Mouse (Mus musculus): ENCODE data around the gene Cabin1. TPM values are rescaled to one million over a fixed set of nuclear protein-coding genes. Genes with fewer than 3 reads are reported as not detected.

Gene Cabin1
- polyA plus RNA-seq (2012; rRNA removed) (11.2 and 11.3 TPM in 2 replicates), polyA plus RNA-seq (2014; fragmentation: Nextera tagmentation; extraction: Ambion mirVana) (12.0 and 13.7 TPM in 2 replicates)

DNA sequence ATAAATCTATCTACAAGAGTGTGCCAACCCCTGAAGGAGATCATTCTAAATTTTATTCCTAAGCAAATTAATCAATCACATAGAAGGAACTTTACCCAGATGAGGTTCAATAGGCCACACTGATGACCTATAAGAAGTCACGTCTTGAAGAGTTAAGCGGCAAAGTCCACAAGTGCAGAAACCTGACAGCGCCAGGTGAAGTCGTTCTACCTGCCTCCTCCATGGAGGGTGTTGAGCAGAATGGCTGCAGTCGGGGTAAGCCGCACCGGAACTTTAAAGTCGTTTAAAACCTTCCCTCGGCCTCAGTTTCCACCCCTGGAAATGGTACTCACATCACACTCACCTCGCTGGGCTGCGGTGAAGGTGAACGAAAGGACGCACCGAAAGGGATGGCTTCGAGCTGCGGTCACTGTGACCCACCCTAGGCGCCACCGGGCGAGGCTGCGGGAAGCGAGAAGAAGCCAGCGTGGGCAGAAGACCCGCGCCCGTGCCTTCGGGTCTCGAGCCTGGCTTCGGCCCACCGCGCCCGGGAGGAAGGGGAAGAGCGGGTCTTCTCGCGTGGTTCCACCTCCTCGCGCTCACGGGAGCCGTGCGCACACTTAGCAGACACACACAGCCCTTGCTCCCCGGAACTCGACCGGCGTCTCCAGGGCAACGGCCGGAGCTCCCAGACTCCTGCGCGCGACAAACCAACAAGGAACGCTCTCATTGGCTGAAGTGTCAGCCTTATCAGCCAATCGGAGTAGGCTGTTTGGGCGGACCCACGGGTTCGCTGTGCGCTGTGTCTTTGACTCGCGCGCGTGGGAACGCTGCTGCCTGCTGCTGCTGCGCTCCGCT is at the start of gene Cabin1:
Cabin1 (minus strand) TSS at position 660 of the 837 bp plus-strand sequence.
- Histone ChIP-seq H3K9me3 (ENCODE audit: control insufficient read depth, low read length) (no peaks in the 10 kb centered on the region), H3K4me1 (replicated peaks; ENCODE audit: control insufficient read depth in 2 of 2, insufficient read depth in 2 of 2, low read length in 1 of 2) (peaks cover 8 to 25% of the 10 kb centered on the region in 2 experiments; a peak in 3 of 4 replicates), H3K36me3 (replicated peaks; ENCODE audit: control insufficient read depth, insufficient read depth, low read depth) (peaks cover 6% of the 10 kb centered on the region), H3K9ac (replicated peaks) (peak within 1 kb of the TSS; percentile 85), H3K27ac (peak within 1 kb of the TSS; percentile 96), H3K4me2 (ENCODE audit: low read depth) (peak within 1 kb of the TSS; percentile 93), H3K4me3 (ENCODE audit: insufficient read depth in 1 of 2, low read depth in 2 of 2, low read length in 2 of 2) (peak within 1 kb of the TSS; percentile 84 to 89), H3K27me3 (ENCODE audit: control insufficient read depth, insufficient read depth, low read length) (no peaks in the 10 kb centered on the region)
- ATAC-seq (ENCODE audit: insufficient read depth) (peak; percentile 92), DNase-seq (ENCODE audit: low read depth in 3 of 3, low spot score in 3 of 3) (peak; percentile 98 to 99 (median 98))
- under 1% methylated on average over 61 of the region's 61 CpGs for WGBS (ENCODE audit: insufficient replicate concordance)
- TF ChIP-seq CTCF (IDR thresholded peaks at IDR 0.05; ENCODE audit: low read depth) (0 out of 2 replicates have a peak, but pooled peaks have one; percentile 13), EP300 (IDR thresholded peaks at IDR 0.05; ENCODE audit: low read depth) (no peak)

GRCm38 (mm10) chr10:75804217-75804616 is 40.1 kb upstream of the Cabin1 start:
- ATAC-seq (ENCODE audit: insufficient read depth) (no peak), DNase-seq (ENCODE audit: low read depth in 3 of 3, low spot score in 3 of 3) (no peak)
- no peak overlapping the region for H3K4me3 ChIP-seq (ENCODE audit: insufficient read depth in 1 of 2, low read depth in 2 of 2, low read length in 2 of 2)
- H3K9me3 ChIP-seq (ENCODE audit: control insufficient read depth, low read length) = no peaks in the 10 kb centered on the region
- H3K27me3 ChIP-seq (ENCODE audit: control insufficient read depth, insufficient read depth, low read length) = no peaks in the 10 kb centered on the region
- no peak overlapping the region for H3K27ac ChIP-seq
- peaks cover 0 to 3% of the 10 kb centered on the region in 2 experiments; a peak in 1 of 4 replicates for H3K4me1 ChIP-seq (replicated peaks; ENCODE audit: control insufficient read depth in 2 of 2, insufficient read depth in 2 of 2, low read length in 1 of 2)
- H3K9ac ChIP-seq (replicated peaks) = no peak overlapping the region
- 30% methylated on average over 2 of the region's 2 CpGs for WGBS (ENCODE audit: insufficient replicate concordance)
- H3K4me2 ChIP-seq (ENCODE audit: low read depth) = no peak overlapping the region
- no peak for TF ChIP-seq EP300 (IDR thresholded peaks at IDR 0.05; ENCODE audit: low read depth)
- TF ChIP-seq CTCF (IDR thresholded peaks at IDR 0.05; ENCODE audit: low read depth) = no peak
- H3K36me3 ChIP-seq (replicated peaks; ENCODE audit: control insufficient read depth, insufficient read depth, low read depth) = no peaks in the 10 kb centered on the region

GRCm38 (mm10) chr10:75798176-75798696 is 34.1 kb upstream of the Cabin1 start, which contains the start of gene Gstt1:
TSS of gene Gstt1 (minus strand) at chr10:75798584.
- DNase-seq (ENCODE audit: low read depth in 3 of 3, low spot score in 3 of 3) (peak; percentile 47 to 55 (median 50)), ATAC-seq (ENCODE audit: insufficient read depth) (peak; percentile 71)
- H3K4me3 ChIP-seq (ENCODE audit: insufficient read depth in 1 of 2, low read depth in 2 of 2, low read length in 2 of 2) = peak within 1 kb of the TSS; percentile 53 to 69
- TF ChIP-seq EP300 (IDR thresholded peaks at IDR 0.05; ENCODE audit: low read depth) (no peak), CTCF (IDR thresholded peaks at IDR 0.05; ENCODE audit: low read depth) (no peak)
- WGBS (ENCODE audit: insufficient replicate concordance) = 4% methylated on average over 18 of the region's 18 CpGs
- H3K27me3 ChIP-seq (ENCODE audit: control insufficient read depth, insufficient read depth, low read length) = no peaks in the 10 kb centered on the region
- no peaks in the 10 kb centered on the region for H3K9me3 ChIP-seq (ENCODE audit: control insufficient read depth, low read length)
- H3K36me3 ChIP-seq (replicated peaks; ENCODE audit: control insufficient read depth, insufficient read depth, low read depth) = no peaks in the 10 kb centered on the region
- H3K27ac ChIP-seq = no peak within 1 kb of the TSS
- peak within 1 kb of the TSS; percentile 52 for H3K9ac ChIP-seq (replicated peaks)
- peaks cover 4 to 17% of the 10 kb centered on the region in 2 experiments for H3K4me1 ChIP-seq (replicated peaks; ENCODE audit: control insufficient read depth in 2 of 2, insufficient read depth in 2 of 2, low read length in 1 of 2)
- H3K4me2 ChIP-seq (ENCODE audit: low read depth) = peak within 1 kb of the TSS; percentile 82

GRCm38 (mm10) chr10:75797619-75798175 is 33.6 kb upstream of the Cabin1 start:
- DNase-seq (ENCODE audit: low read depth in 3 of 3, low spot score in 3 of 3) = no peak
- Histone ChIP-seq H3K4me1 (replicated peaks; ENCODE audit: control insufficient read depth in 2 of 2, insufficient read depth in 2 of 2, low read length in 1 of 2) (peaks cover 4 to 20% of the 10 kb centered on the region in 2 experiments), H3K9ac (replicated peaks) (peak overlapping the region; percentile 52), H3K4me3 (ENCODE audit: insufficient read depth in 1 of 2, low read depth in 2 of 2, low read length in 2 of 2) (peak overlapping the region; percentile 53 to 69), H3K27me3 (ENCODE audit: control insufficient read depth, insufficient read depth, low read length) (no peaks in the 10 kb centered on the region), H3K36me3 (replicated peaks; ENCODE audit: control insufficient read depth, insufficient read depth, low read depth) (no peaks in the 10 kb centered on the region), H3K4me2 (ENCODE audit: low read depth) (peak overlapping the region; percentile 82), H3K9me3 (ENCODE audit: control insufficient read depth, low read length) (no peaks in the 10 kb centered on the region), H3K27ac (no peak overlapping the region)
- ATAC-seq (ENCODE audit: insufficient read depth) = peak; percentile 35; the same call in 1 of the 2 replicates
- TF ChIP-seq CTCF (IDR thresholded peaks at IDR 0.05; ENCODE audit: low read depth) = no peak
- under 1% methylated on average over 12 of the region's 12 CpGs for WGBS (ENCODE audit: insufficient replicate concordance)
